Mouse (Mus musculus) cerebellum, adult 18-20 months (tissue): ENCODE measurements around the gene Adipoq.

ENCODE experiments used
- DNase-seq, 2 experiments: peaks; one replicate each; pipeline ENCODE4 v3.0.0; 2021

The Adipoq gene

GRCm38 (mm10) chr16:23115486-23115885 lies 30.9 kb upstream of the Adipoq start:
- no peak for DNase-seq

DNA sequence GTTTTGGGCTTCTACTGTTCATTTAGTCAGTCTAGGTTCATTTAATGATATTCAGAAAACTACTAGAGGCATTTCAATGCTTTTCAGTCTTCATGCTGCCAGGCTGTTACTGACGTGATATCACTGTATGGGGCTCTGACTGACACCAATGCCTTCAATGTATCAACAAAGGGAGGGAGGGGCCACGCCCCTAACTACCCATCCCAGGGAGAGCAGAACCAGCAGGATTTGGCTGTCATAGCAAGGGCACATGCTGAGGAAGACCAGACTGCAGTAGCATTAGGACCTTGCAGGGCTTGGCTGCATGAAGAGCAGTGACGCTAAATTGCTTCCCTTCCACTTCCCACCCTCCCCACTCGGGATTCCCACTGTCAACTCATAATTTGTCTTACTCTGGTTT lies 29.2 kb upstream of the Adipoq start:
- DNase-seq, result no peak

- DNase-seq, result no peak
These were observed 23.9 kb upstream of the Adipoq start for GRCm38 (mm10) chr16:23122446-23122845.

- DNase-seq, result no peak
These were observed 23.2 kb upstream of the Adipoq start for GRCm38 (mm10) chr16:23123104-23123503.

DNA sequence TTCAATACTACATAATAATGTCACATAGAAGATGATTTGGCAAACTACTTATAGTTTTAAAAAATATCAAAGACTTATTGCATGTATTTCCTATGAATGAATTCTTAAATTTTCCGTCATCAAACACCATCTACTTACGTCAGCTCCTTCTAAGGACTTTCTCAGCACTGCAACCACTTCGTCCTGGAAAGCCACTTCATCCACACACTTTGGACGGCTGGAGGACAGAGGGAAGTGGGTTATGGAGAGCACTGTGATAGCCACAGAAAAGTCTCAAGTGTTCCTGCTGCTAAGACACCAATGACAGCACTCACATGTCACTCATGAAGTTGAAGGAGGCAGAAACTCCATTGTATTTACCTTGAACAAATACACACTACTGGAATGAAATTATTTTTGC lies 21.9 kb upstream of the Adipoq start:
- DNase-seq, result no peak

- DNase-seq, result no peak
These were observed 19.0 kb upstream of the Adipoq start for GRCm38 (mm10) chr16:23127311-23127672.

GRCm38 (mm10) chr16:23127673-23128375 lies 18.5 kb upstream of the Adipoq start, which contains the start of gene Rfc4:
Gene Rfc4 (minus strand): TSS chr16:23127737.
- DNase-seq, result peak; percentile 88 to 98

- DNase-seq, result no peak
These were observed 16.0 kb upstream of the Adipoq start for GRCm38 (mm10) chr16:23130303-23130702.

DNA sequence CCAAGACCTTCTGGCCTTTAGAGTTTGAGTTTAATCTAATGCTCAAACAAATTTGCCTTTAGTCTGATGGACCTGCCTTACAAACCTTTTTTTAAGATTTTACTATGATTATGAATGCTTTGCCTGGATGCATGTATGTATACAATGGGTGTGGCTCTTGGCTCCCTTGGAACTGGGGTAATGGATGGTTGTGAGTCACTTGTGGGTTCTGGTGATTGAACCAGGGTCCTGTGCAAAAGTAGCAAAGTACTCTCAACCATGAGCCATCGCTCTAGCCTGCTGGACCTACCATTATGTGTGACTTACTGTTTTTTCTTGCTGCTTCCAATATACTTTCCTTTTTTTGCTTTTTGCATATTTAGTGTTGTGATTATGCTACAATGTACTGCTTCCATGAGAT lies 14.0 kb upstream of the Adipoq start:
- no peak for DNase-seq

- DNase-seq, result peak in 1 of 2 experiments; percentile 11
These were observed 10.8 kb upstream of the Adipoq start for GRCm38 (mm10) chr16:23135421-23136149.

GRCm38 (mm10) chr16:23136406-23136970 lies 9.8 kb upstream of the Adipoq start:
- no peak for DNase-seq

DNA sequence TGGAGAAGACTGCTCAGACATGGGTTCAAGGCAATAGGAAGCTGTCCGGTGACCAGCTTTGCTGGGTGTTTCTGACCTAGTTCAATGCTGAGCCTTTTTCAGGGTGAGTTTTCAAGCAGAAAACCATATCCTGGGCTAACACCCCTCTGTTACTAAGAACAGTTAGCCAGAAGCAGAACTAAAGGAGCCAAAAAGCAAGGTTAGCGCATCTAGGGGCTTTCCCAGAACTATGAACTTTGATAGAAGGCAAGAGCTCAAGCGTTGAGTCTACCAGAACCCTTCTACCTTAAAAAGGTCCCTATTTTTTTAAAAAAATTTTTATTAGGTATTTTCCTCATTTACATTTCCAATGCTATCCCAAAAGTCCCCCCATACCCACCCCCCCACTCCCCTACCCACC lies 5.4 kb upstream of the Adipoq start:
- DNase-seq, result no peak

DNA sequence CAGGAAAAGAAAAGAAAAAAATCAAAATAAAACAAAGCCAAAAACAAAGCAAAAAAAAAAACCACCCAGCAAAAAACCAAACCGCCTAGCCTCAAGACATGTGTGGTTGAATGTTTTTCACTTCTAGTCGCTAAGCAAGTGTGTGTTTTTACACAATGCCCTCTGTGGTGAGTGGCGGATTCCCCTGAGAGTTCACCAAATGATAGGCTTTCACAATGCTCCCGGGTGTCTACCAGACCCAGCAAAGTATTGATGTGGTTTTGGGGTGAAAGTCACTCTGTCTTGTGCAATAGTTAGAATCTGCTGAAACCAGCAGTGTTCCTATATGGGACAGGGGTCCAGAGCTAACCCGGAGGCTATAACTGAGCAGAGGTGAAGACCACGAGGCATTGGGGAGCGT lies 2.0 kb upstream of the Adipoq start:
- DNase-seq, result no peak

DNA sequence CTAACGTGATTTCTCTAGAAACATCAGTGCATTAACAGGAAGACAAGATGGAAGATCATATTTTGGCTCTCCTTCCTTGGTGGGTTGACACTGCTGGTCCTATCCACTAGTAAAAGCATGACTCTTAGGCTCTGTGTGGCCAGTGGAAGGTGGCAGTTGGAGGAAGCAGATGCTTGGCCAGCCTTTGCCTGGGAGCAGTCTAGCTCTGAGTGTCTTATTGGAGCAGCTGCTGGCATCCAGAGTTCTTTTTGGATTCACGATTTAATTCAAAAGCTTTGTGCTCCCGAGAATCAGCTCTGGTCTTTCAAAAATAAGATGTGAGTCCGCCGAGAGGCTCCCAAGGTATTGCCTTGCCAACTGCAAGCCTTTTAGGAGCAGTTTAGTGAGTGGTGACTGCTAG lies 1.1 kb upstream of the Adipoq start:
- no peak for DNase-seq

DNA sequence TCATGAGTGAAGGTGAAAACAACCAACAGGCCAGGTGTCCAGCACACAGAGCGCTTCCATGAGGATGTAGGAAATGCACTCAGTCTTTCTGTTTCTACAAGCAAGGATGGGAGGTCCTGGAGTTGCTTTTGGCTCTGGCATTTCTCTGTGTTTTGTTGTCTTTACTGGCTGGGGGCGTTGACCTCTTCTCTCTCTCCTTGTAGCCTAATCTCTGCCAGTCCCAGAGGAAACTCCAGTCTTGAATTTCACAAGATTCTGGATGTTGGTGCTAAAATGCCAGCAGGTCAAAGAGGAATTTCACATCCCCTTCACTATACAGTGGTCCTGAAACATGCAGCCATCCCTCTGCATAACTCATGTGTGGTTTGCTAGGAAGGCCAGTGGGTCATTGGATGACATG lies 2.6 kb downstream of the Adipoq start:
- DNase-seq, result no peak

- DNase-seq, result no peak
These were observed 3.1 kb downstream of the Adipoq start for GRCm38 (mm10) chr16:23149396-23149795.

GRCm38 (mm10) chr16:23151423-23151822 lies 5.1 kb downstream of the Adipoq start:
- DNase-seq, result peak in 1 of 2 experiments; percentile 29

DNA sequence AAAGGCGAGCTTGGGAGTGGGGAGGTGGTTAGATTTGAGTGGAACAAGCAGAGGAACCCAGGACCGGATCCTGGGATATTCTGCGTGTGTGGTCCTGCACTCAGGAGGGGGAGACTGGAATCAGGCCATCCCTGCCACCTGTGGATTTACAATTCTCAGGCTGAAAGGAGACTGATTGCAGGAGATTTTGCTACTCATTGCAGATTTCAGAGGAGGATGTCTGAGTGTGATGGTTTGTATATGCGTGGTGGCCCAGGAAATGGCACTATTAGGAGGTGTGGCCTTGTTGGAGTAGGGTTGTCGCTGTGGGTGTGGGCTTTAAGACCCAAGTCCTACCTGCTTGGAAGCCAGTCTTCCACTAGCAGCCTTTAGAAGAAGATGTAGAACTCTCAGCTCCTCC lies 7.9 kb downstream of the Adipoq start:
- DNase-seq, result no peak

- DNase-seq, result no peak
These were observed 10.7 kb downstream of the Adipoq start for GRCm38 (mm10) chr16:23157013-23157412.

GRCm38 (mm10) chr16:23158292-23158691 lies 12.0 kb downstream of the Adipoq start:
- DNase-seq, result no peak

DNA sequence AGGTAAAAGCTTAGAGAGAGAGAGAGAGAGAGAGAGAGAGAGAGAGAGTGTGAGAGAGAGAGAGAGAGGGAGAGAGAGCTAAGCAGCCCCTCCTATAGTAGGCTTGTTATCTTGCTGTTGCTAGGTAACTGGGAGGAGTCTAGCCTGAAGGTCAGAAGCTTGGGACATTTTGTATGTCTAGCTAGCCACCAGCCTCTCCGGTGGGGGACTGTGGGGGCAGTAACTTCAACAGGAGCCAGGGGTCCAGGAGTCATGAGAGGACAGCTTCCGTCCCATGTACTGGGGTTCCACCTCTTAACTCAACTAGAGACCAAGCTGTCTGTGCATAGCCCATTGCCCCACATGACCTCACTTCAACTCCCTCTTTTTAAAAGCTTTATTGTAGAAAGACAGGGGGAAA lies 12.6 kb downstream of the Adipoq start:
- DNase-seq, result no peak

DNA sequence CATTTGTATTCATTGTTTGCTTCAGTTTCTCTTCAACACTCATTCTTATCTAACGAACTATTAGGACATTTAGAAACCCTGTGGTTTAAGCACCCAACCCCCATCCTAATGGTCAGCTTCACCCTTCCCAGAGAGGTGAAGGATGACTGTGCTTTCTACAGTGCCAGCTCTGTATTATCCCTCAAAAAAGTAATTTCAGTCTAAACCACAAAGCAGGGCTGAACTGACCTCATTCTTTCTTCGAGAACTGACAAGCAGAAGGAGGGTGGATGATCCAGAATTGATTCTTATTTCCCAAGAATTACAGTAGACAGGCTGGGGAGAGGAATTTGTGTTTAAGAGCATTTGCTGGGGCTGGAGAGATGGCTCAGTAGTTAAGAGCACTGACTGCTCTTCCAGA lies 13.4 kb downstream of the Adipoq start:
- no peak for DNase-seq

DNA sequence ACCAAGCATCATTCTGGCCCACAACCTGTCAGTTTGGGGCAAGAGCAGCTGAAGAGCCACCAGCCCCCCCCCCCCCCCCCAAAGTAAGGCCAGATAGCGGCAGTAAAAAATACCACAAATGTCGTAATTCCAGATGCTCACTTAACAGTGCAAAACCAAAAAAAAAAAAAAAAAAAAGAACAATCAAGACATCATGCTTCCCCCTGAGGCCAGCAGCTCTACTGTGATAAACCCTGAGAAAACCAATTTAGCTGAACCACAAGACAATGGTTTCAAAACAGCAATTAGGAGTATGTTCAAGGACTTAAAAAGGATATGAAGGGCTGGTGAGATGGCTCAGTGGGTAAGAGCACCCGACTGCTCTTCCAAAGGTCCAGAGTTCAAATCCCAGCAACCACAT lies 15.8 kb downstream of the Adipoq start:
- no peak for DNase-seq

GRCm38 (mm10) chr16:23164443-23164842 lies 18.1 kb downstream of the Adipoq start:
- DNase-seq, result no peak
